Mouse (Mus musculus) thymus, postnatal 36 days (tissue): ENCODE data around the gene Cytip.
"Not testable (repeated sequence)": the region's sequence is repeated elsewhere in the genome, so short reads cannot be mapped to it uniquely, and the experiment has no call there.

Source experiments
- DNase-seq, 2 experiments: peaks; one replicate each; pipeline ENCODE4 v3.0.0; 2022; ENCODE audit warnings: mixed read lengths in 2 of 2

The Cytip gene

GRCm38 (mm10) chr2:58160541-58161307, 34.6 kb downstream of the Cytip start:
- DNase-seq, result peak; percentile 45 to 50

- peak; percentile 74 to 77 for DNase-seq
Observed at GRCm38 (mm10) chr2:58159880-58160279, 35.5 kb downstream of the Cytip start.

- peak in 1 of 2 experiments; percentile 40 for DNase-seq
Observed at GRCm38 (mm10) chr2:58159121-58159520, 36.2 kb downstream of the Cytip start.

- no peak for DNase-seq
Observed at GRCm38 (mm10) chr2:58158539-58158938, 36.8 kb downstream of the Cytip start.

- DNase-seq, result no peak
Observed at GRCm38 (mm10) chr2:58158107-58158506, 37.2 kb downstream of the Cytip start.

GRCm38 (mm10) chr2:58157466-58157865, 37.9 kb downstream of the Cytip start:
- no peak for DNase-seq

- DNase-seq, result peak; percentile 72 to 81
Observed at GRCm38 (mm10) chr2:58156495-58157392, 38.6 kb downstream of the Cytip start.

GRCm38 (mm10) chr2:58156108-58156415, 39.3 kb downstream of the Cytip start:
- no peak for DNase-seq

- peak; percentile 37 to 38 for DNase-seq
Observed at GRCm38 (mm10) chr2:58155271-58156107, 39.8 kb downstream of the Cytip start.

GRCm38 (mm10) chr2:58154555-58154954, 40.8 kb downstream of the Cytip start:
- no peak for DNase-seq

- DNase-seq, result no peak
Observed at GRCm38 (mm10) chr2:58153742-58154141, 41.6 kb downstream of the Cytip start.

GRCm38 (mm10) chr2:58149983-58150405, 45.3 kb downstream of the Cytip start:
- DNase-seq, result no peak

- DNase-seq, result no peak
Observed at GRCm38 (mm10) chr2:58146572-58146971, 48.8 kb downstream of the Cytip start.

- no peak for DNase-seq
Observed at GRCm38 (mm10) chr2:58140531-58140930, 54.8 kb downstream of the Cytip start.

GRCm38 (mm10) chr2:58138611-58139010, 56.7 kb downstream of the Cytip start:
- no peak for DNase-seq

GRCm38 (mm10) chr2:58137676-58138075, 57.7 kb downstream of the Cytip start:
- peak; percentile 46 to 59 for DNase-seq

- DNase-seq, result no peak
Observed at GRCm38 (mm10) chr2:58136526-58136925, 58.8 kb downstream of the Cytip start.

- no peak for DNase-seq
Observed at GRCm38 (mm10) chr2:58135061-58135463, 60.3 kb downstream of the Cytip start.

- no peak for DNase-seq
Observed at GRCm38 (mm10) chr2:58132597-58132996, 62.7 kb downstream of the Cytip start.

- DNase-seq, result no peak
Observed at GRCm38 (mm10) chr2:58129903-58130302, 65.4 kb downstream of the Cytip start.

GRCm38 (mm10) chr2:58111105-58111504, 84.2 kb downstream of the Cytip start:
- no peak for DNase-seq

- not testable (repeated sequence) for DNase-seq
Observed at GRCm38 (mm10) chr2:58107887-58108286, 87.4 kb downstream of the Cytip start.

- no peak for DNase-seq
Observed at GRCm38 (mm10) chr2:58107046-58107445, 88.3 kb downstream of the Cytip start.
